Mouse (Mus musculus): ENCODE results near the gene Trim15. TPM values are rescaled to one million over a fixed set of nuclear protein-coding genes. Genes with fewer than 3 reads are reported as not detected.

The Trim15 gene
- polyA plus RNA-seq, 2 experiments from 2014 or later: 0.79 TPM; not detected in 1

DNA sequence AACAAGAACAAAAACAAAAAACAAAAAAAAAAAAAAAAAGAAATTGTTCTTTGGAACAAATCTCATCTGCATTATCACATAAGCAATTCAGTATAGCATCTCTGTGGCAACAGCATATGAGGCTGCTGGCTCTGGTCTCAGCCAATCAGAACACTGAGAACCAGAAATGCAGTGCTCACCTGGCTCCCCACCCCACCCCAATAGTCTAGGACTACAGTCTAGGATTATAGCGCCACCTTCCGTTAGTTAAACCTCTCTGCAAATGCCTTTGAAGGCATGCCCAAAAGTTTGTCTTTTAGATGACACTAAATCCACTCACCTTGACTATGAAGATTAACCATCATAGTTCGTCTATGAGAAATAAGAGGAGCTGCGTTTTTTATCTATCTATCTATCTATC is 41.5 kb downstream of the Trim15 start:
- ATAC-seq: peak; percentile 72

GRCm38 (mm10) chr17:36824005-36824404 is 43.0 kb downstream of the Trim15 start:
- peak; percentile 71 for ATAC-seq

DNA sequence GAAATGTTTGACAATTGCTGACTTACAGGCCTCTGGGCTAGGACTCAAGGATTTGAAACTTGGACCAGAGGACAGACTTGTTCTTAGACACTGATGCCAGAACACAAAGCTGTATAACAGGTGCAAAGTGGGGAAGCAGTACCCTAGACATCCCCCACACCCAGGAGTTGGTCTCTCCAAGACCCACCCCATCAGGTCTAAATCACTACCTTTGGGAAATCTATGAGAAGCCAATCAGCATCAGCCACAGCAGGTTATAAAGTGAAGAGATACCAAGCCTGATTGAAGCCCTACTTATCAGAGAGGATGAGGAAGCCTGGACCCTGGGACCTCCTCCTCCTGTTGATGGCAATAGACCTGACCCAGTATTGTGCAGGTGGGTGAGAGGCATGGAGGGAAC is 55.1 kb downstream of the Trim15 start, which contains the start of gene H2-M10.6:
TSS of gene H2-M10.6 (plus strand) at position 301 of the 400 bp plus-strand sequence.
- no peak for ATAC-seq

Other genes with a start within 250 kb of the Trim15 start
- gene H2-M9, start 224.5 kb downstream of the Trim15 start, polyA plus RNA-seq (2017; shearing (Covaris generic)): not detected
- gene H2-M1, start 195.0 kb downstream of the Trim15 start, polyA plus RNA-seq (2017; shearing (Covaris generic)): not detected
- not detected for gene H2-M10.5, start 94.3 kb downstream of the Trim15 start, polyA plus RNA-seq (2017; shearing (Covaris generic))
- gene H2-M10.6, start 55.0 kb downstream of the Trim15 start, polyA plus RNA-seq (2017; shearing (Covaris generic)): not detected
- 10 to 100 TPM; 76.3 to 99.4 TPM for gene Trim26, start 30.1 kb downstream of the Trim15 start, polyA plus RNA-seq (2017; shearing (Covaris generic))
- under 1 TPM in 1 of 2 experiments, not detected in 1; 0.28 TPM for gene Trim10, start 2.4 kb upstream of the Trim15 start, polyA plus RNA-seq (2017; shearing (Covaris generic))
- gene Trim40, start 22.9 kb upstream of the Trim15 start, polyA plus RNA-seq (2017; shearing (Covaris generic)): not detected
- gene Trim31, start 30.9 kb upstream of the Trim15 start, polyA plus RNA-seq (2017; shearing (Covaris generic)): not detected
- not detected for gene Rnf39, start 75.7 kb upstream of the Trim15 start, polyA plus RNA-seq (2017; shearing (Covaris generic))
- 100 to 1,000 TPM; 196 to 201 TPM for gene Ppp1r11, start 84.5 kb upstream of the Trim15 start, polyA plus RNA-seq (2017; shearing (Covaris generic))
- 10 to 100 TPM; 67.9 to 82.1 TPM for gene Znrd1, start 91.3 kb upstream of the Trim15 start, polyA plus RNA-seq (2017; shearing (Covaris generic))
- gene Znrd1as, start 91.4 kb upstream of the Trim15 start, polyA plus RNA-seq (2017; shearing (Covaris generic)): 1 to 10 TPM; 5.5 to 8.2 TPM
- gene 2410137M14Rik, start 114.0 kb upstream of the Trim15 start, polyA plus RNA-seq (2017; shearing (Covaris generic)): not detected
- gene H2-M5, start 122.3 kb upstream of the Trim15 start, polyA plus RNA-seq (2017; shearing (Covaris generic)): not detected
- gene Zfp57, start 134.0 kb upstream of the Trim15 start, polyA plus RNA-seq (2017; shearing (Covaris generic)): not detected
- gene Mog, start 156.2 kb upstream of the Trim15 start, polyA plus RNA-seq (2017; shearing (Covaris generic)): not detected
- 1 to 10 TPM; 4.7 to 8.6 TPM for gene Gabbr1, start 178.8 kb upstream of the Trim15 start, polyA plus RNA-seq (2017; shearing (Covaris generic))
- gene Olfr90, start 221.3 kb upstream of the Trim15 start, polyA plus RNA-seq (2017; shearing (Covaris generic)): under 1 TPM in 1 of 2 experiments, not detected in 1; 0.11 TPM
- not detected for gene Olfr91, start 231.1 kb upstream of the Trim15 start, polyA plus RNA-seq (2017; shearing (Covaris generic))

Measured in CD4-positive, CD25-positive, alpha-beta regulatory T cell, adult 4 months (primary cell).